Mouse (Mus musculus): Measurements from ENCODE around the gene Enpp3. TPM values are rescaled to one million over a fixed set of nuclear protein-coding genes. Genes with fewer than 3 reads are reported as not detected.

Enpp3 gene
- polyA plus RNA-seq (2015; fragmentation: Nextera tagmentation; extraction: Ambion mirVana): 1.9 and 2.2 TPM in 2 replicates

DNA sequence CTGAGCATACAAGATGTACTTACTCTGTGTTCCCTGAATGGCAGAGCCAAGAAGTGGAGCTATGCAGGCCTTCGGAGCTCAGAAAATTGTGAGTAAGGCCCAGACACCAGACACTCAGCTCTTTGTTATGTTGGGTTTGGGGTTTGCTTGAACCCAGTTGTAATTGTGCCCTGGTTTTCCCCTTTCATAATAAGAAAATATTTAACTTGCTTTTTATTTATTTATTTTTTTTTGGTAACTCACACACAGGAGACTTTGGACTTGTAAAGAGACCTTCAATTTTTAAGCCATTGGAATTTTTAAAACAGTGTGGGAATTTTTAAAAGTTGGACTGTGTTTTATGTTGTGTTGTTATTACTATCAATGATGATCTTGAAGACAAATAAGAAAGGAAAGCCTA, at the start of gene Enpp3:
Gene Enpp3, minus strand, starts transcription at position 148 of the 400 bp plus-strand sequence.
- no peak within 1 kb of the TSS for H3K4me3 ChIP-seq (ENCODE audit: low read length)
- WGBS: 87% methylated on average over 1 of the region's 1 CpGs
- no peaks in the 10 kb centered on the region for H3K36me3 ChIP-seq (ENCODE audit: control insufficient read depth, insufficient read depth, low read length)
- no peaks in the 10 kb centered on the region for H3K4me1 ChIP-seq (replicated peaks; ENCODE audit: control insufficient read depth, insufficient read depth, low read length)
- no peak within 1 kb of the TSS for H3K27ac ChIP-seq (ENCODE audit: low read length)
- no peaks in the 10 kb centered on the region for H3K9me3 ChIP-seq (ENCODE audit: control insufficient read depth, low read length)
- H3K9ac ChIP-seq (ENCODE audit: low read length): no peak within 1 kb of the TSS
- H3K27me3 ChIP-seq (ENCODE audit: control insufficient read depth, insufficient read depth, low read depth, low read length): no peaks in the 10 kb centered on the region
- ATAC-seq (ENCODE audit: low read depth): no peak
- H3K4me2 ChIP-seq (ENCODE audit: low read depth, low read length): no peak within 1 kb of the TSS

DNA sequence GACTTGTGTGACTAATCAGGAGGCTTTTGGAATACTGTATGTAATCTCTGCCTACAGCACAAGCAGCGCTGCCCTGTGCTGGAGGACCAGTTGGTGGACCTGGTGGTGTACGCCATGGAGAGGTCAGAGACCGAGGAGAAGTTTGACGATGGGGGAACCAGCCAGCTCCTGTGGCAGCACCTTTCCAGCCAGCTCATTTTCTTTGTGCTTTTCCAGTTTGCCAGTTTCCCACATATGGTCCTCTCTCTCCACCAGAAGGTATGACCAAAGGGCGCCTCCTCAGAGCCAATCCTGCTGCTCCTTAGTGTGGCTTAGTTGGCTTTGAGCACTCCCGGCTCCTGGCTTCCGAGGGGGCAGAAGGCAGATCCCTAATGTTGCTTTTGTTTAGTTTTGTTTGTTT, 45.7 kb upstream of the Enpp3 start:
- WGBS: 96% methylated on average over 7 of the region's 7 CpGs
- H3K4me1 ChIP-seq (replicated peaks; ENCODE audit: control insufficient read depth, insufficient read depth, low read length): no peaks in the 10 kb centered on the region
- ATAC-seq (ENCODE audit: low read depth): no peak
- no peaks in the 10 kb centered on the region for H3K9me3 ChIP-seq (ENCODE audit: control insufficient read depth, low read length)
- H3K4me3 ChIP-seq (ENCODE audit: low read length): no peak overlapping the region
- no peak overlapping the region for H3K9ac ChIP-seq (ENCODE audit: low read length)
- no peak overlapping the region for H3K27ac ChIP-seq (ENCODE audit: low read length)
- no peaks in the 10 kb centered on the region for H3K27me3 ChIP-seq (ENCODE audit: control insufficient read depth, insufficient read depth, low read depth, low read length)
- peaks cover 39% of the 10 kb centered on the region for H3K36me3 ChIP-seq (ENCODE audit: control insufficient read depth, insufficient read depth, low read length)
- H3K4me2 ChIP-seq (ENCODE audit: low read depth, low read length): no peak overlapping the region

GRCm38 (mm10) chr10:24886008-24886407, 43.4 kb upstream of the Enpp3 start:
- Histone ChIP-seq H3K9me3 (ENCODE audit: control insufficient read depth, low read length) (no peaks in the 10 kb centered on the region), H3K36me3 (ENCODE audit: control insufficient read depth, insufficient read depth, low read length) (peaks cover 39% of the 10 kb centered on the region), H3K4me2 (ENCODE audit: low read depth, low read length) (no peak overlapping the region), H3K4me1 (replicated peaks; ENCODE audit: control insufficient read depth, insufficient read depth, low read length) (no peaks in the 10 kb centered on the region), H3K4me3 (ENCODE audit: low read length) (no peak overlapping the region), H3K9ac (ENCODE audit: low read length) (no peak overlapping the region), H3K27me3 (ENCODE audit: control insufficient read depth, insufficient read depth, low read depth, low read length) (no peaks in the 10 kb centered on the region), H3K27ac (ENCODE audit: low read length) (no peak overlapping the region)
- no peak for ATAC-seq (ENCODE audit: low read depth)
- WGBS: 75% methylated on average over 9 of the region's 9 CpGs

- H3K4me1 ChIP-seq (replicated peaks; ENCODE audit: control insufficient read depth, insufficient read depth, low read length): peaks cover 3% of the 10 kb centered on the region; the same call in 1 of the 2 replicates
- no peak overlapping the region for H3K27ac ChIP-seq (ENCODE audit: low read length)
- peaks cover 27% of the 10 kb centered on the region for H3K36me3 ChIP-seq (ENCODE audit: control insufficient read depth, insufficient read depth, low read length)
- H3K9me3 ChIP-seq (ENCODE audit: control insufficient read depth, low read length): no peaks in the 10 kb centered on the region
- H3K4me3 ChIP-seq (ENCODE audit: low read length): no peak overlapping the region
- no peak overlapping the region for H3K9ac ChIP-seq (ENCODE audit: low read length)
- no peaks in the 10 kb centered on the region for H3K27me3 ChIP-seq (ENCODE audit: control insufficient read depth, insufficient read depth, low read depth, low read length)
- H3K4me2 ChIP-seq (ENCODE audit: low read depth, low read length): no peak overlapping the region
- WGBS: 80% methylated on average over 4 of the region's 4 CpGs
- ATAC-seq (ENCODE audit: low read depth): no peak
Measured at GRCm38 (mm10) chr10:24873624-24874023, 31.0 kb upstream of the Enpp3 start.

DNA sequence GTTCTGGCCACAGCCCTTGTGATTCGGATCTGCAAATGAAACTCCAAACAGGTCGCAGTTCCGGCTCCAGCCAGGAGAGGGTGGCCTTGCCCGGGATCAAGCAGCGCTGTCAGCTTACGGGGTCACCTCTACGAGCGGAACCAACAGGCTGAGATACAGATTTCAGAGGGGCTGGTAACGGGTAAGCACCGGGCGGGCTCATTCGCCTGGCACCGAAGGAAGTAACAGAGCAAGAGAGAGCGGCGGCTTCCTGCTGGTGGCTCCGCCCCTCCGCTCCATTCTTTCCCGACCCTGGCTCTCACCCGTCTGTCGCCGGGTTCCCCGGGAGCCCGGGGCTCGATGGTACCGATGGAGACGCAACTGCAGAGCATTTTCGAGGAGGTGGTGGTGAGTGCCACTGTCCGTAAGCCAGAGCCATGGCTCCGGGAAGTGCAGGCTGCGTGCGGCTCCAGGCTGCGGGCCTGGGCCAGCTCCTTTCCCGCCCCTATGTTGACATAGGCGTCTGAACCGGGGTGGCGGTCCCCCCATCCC, 27.2 kb upstream of the Enpp3 start, which contains the start of gene Med23:
Gene Med23, plus strand, starts transcription at position 227 of the 531 bp plus-strand sequence.
- Histone ChIP-seq H3K4me1 (replicated peaks; ENCODE audit: control insufficient read depth, insufficient read depth, low read length) (peaks cover 3% of the 10 kb centered on the region; the same call in 1 of the 2 replicates), H3K27ac (ENCODE audit: low read length) (peak within 1 kb of the TSS; percentile 55), H3K9ac (ENCODE audit: low read length) (peak within 1 kb of the TSS; percentile 98), H3K4me2 (ENCODE audit: low read depth, low read length) (peak within 1 kb of the TSS; percentile 70), H3K4me3 (ENCODE audit: low read length) (peak within 1 kb of the TSS; percentile 97), H3K36me3 (ENCODE audit: control insufficient read depth, insufficient read depth, low read length) (peaks cover 9% of the 10 kb centered on the region), H3K27me3 (ENCODE audit: control insufficient read depth, insufficient read depth, low read depth, low read length) (no peaks in the 10 kb centered on the region), H3K9me3 (ENCODE audit: control insufficient read depth, low read length) (no peaks in the 10 kb centered on the region)
- peak; percentile 99 for ATAC-seq (ENCODE audit: low read depth)
- under 1% methylated on average over 36 of the region's 36 CpGs for WGBS

- 54% methylated on average over 6 of the region's 6 CpGs for WGBS
- Histone ChIP-seq H3K27me3 (ENCODE audit: control insufficient read depth, insufficient read depth, low read depth, low read length) (no peaks in the 10 kb centered on the region), H3K9me3 (ENCODE audit: control insufficient read depth, low read length) (no peaks in the 10 kb centered on the region), H3K4me3 (ENCODE audit: low read length) (no peak overlapping the region), H3K4me1 (replicated peaks; ENCODE audit: control insufficient read depth, insufficient read depth, low read length) (no peaks in the 10 kb centered on the region), H3K27ac (ENCODE audit: low read length) (no peak overlapping the region), H3K36me3 (ENCODE audit: control insufficient read depth, insufficient read depth, low read length) (no peaks in the 10 kb centered on the region), H3K4me2 (ENCODE audit: low read depth, low read length) (no peak overlapping the region), H3K9ac (ENCODE audit: low read length) (no peak overlapping the region)
- no peak for ATAC-seq (ENCODE audit: low read depth)
Measured at GRCm38 (mm10) chr10:24864434-24864833, 21.8 kb upstream of the Enpp3 start.

GRCm38 (mm10) chr10:24863146-24863545, 20.5 kb upstream of the Enpp3 start:
- no peak for ATAC-seq (ENCODE audit: low read depth)
- 81% methylated on average over 2 of the region's 2 CpGs for WGBS
- H3K4me2 ChIP-seq (ENCODE audit: low read depth, low read length): no peak overlapping the region
- no peak overlapping the region for H3K27ac ChIP-seq (ENCODE audit: low read length)
- no peaks in the 10 kb centered on the region for H3K36me3 ChIP-seq (ENCODE audit: control insufficient read depth, insufficient read depth, low read length)
- no peaks in the 10 kb centered on the region for H3K4me1 ChIP-seq (replicated peaks; ENCODE audit: control insufficient read depth, insufficient read depth, low read length)
- H3K27me3 ChIP-seq (ENCODE audit: control insufficient read depth, insufficient read depth, low read depth, low read length): no peaks in the 10 kb centered on the region
- H3K9ac ChIP-seq (ENCODE audit: low read length): no peak overlapping the region
- H3K4me3 ChIP-seq (ENCODE audit: low read length): no peak overlapping the region
- no peaks in the 10 kb centered on the region for H3K9me3 ChIP-seq (ENCODE audit: control insufficient read depth, low read length)

GRCm38 (mm10) chr10:24841998-24842397, 625 bp downstream of the Enpp3 start:
- no peak overlapping the region for H3K4me2 ChIP-seq (ENCODE audit: low read depth, low read length)
- ATAC-seq (ENCODE audit: low read depth): no peak

DNA sequence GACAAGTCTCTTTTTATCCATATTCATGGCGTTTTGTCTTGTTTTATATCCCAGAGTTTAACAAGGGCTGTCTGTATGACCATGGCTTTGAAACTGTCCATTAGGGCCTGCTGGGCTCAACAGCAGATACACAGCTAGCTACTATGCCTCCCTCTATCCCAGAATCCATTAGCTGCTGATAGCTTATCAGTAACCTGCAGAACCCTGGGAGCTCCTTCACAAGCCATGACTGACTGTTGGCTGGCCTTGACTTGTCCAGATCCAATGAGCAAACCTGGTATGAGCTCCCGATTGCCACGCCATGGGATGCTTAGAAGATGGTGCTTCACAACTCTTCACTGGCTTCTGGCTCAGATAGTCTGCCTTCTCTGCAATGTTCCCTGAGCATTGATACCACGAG, 1.8 kb downstream of the Enpp3 start:
- H3K4me1 ChIP-seq (replicated peaks; ENCODE audit: control insufficient read depth, insufficient read depth, low read length): peaks cover 4% of the 10 kb centered on the region; the same call in 1 of the 2 replicates
- 93% methylated on average over 4 of the region's 4 CpGs for WGBS
- ATAC-seq (ENCODE audit: low read depth): no peak

More at GRCm38 (mm10) chr10:24841998-24842397, 625 bp downstream of the Enpp3 start:
- H3K27ac ChIP-seq (ENCODE audit: low read length): no peak overlapping the region
- WGBS: 16% methylated on average over 2 of the region's 2 CpGs
- H3K9ac ChIP-seq (ENCODE audit: low read length): no peak overlapping the region
- H3K9me3 ChIP-seq (ENCODE audit: control insufficient read depth, low read length): no peaks in the 10 kb centered on the region
- H3K4me3 ChIP-seq (ENCODE audit: low read length): no peak overlapping the region
- no peaks in the 10 kb centered on the region for H3K4me1 ChIP-seq (replicated peaks; ENCODE audit: control insufficient read depth, insufficient read depth, low read length)
- no peaks in the 10 kb centered on the region for H3K27me3 ChIP-seq (ENCODE audit: control insufficient read depth, insufficient read depth, low read depth, low read length)
- no peaks in the 10 kb centered on the region for H3K36me3 ChIP-seq (ENCODE audit: control insufficient read depth, insufficient read depth, low read length)

More for the DNA sequence above, 1.8 kb downstream of the Enpp3 start:
- Histone ChIP-seq H3K36me3 (ENCODE audit: control insufficient read depth, insufficient read depth, low read length) (no peaks in the 10 kb centered on the region), H3K4me3 (ENCODE audit: low read length) (no peak overlapping the region), H3K27me3 (ENCODE audit: control insufficient read depth, insufficient read depth, low read depth, low read length) (no peaks in the 10 kb centered on the region), H3K27ac (ENCODE audit: low read length) (no peak overlapping the region), H3K9me3 (ENCODE audit: control insufficient read depth, low read length) (no peaks in the 10 kb centered on the region), H3K4me2 (ENCODE audit: low read depth, low read length) (no peak overlapping the region), H3K9ac (ENCODE audit: low read length) (no peak overlapping the region)

Data from lung, embryonic 16.5 days (tissue).